Mouse (Mus musculus) stomach, postnatal 0 days (tissue): ENCODE measurements around the gene Yap1. TPM values are rescaled to one million over a fixed set of nuclear protein-coding genes. Genes with fewer than 3 reads are reported as not detected.

Experiments
- ATAC-seq: fragments of 200-750 bp; cut with Nextera tagmentation; 2 replicates; pipeline ENCODE4 v1.8.0; 2017; ENCODE audit not compliant: low FRiP score, low TSS enrichment
- DNase-seq: peaks from one replicate; pipeline ENCODE4 v3.0.0-alpha.2; 2016; ENCODE audit warnings: low spot score
- H3K27ac ChIP-seq: fragments of 300-500 bp; sonication (generic); replicated peaks from 2 replicates; pipeline ENCODE4 v1.5.1; 2014; ENCODE audit warnings: mild to moderate bottlenecking, control low read depth
- H3K27me3 ChIP-seq: fragments of 300-500 bp; sonication (generic); 2 replicates; pipeline ENCODE4 v1.6.1; 2014; ENCODE audit warnings: low read length; ENCODE audit not compliant: control insufficient read depth, insufficient read depth
- H3K36me3 ChIP-seq: fragments of 300-500 bp; sonication (generic); 2 replicates; pipeline ENCODE4 v1.6.1; 2014; ENCODE audit warnings: low read length, mixed read lengths; ENCODE audit not compliant: control insufficient read depth, insufficient read depth
- H3K4me1 ChIP-seq: fragments of 300-500 bp; sonication (generic); replicated peaks from 2 replicates; pipeline ENCODE4 v1.6.1; 2014; ENCODE audit warnings: antibody characterized with exemption; ENCODE audit not compliant: control insufficient read depth, insufficient read depth
- H3K4me2 ChIP-seq: fragments of 300-500 bp; sonication (generic); replicated peaks from 2 replicates; pipeline ENCODE4 v1.6.1; 2014; ENCODE audit warnings: low read depth, mild to moderate bottlenecking, control low read depth, moderate library complexity
- H3K4me3 ChIP-seq: fragments of 300-500 bp; sonication (generic); 2 replicates; pipeline ENCODE4 v1.5.1; 2014; ENCODE audit warnings: low read depth, low read length, control low read depth
- H3K9ac ChIP-seq: fragments of 300-500 bp; sonication (generic); 2 replicates; pipeline ENCODE4 v1.6.1; 2014; ENCODE audit warnings: mild to moderate bottlenecking, low read length, control low read depth, mixed read lengths
- H3K9me3 ChIP-seq: fragments of 300-500 bp; sonication (generic); 2 replicates; pipeline ENCODE4 v1.6.1; 2016; ENCODE audit warnings: low read length; ENCODE audit not compliant: control insufficient read depth
- CTCF ChIP-seq: IDR thresholded peaks from 2 replicates; pipeline ENCODE4 v1.5.1; 2016; ENCODE audit warnings: antibody characterized with exemption, low read depth, mild to moderate bottlenecking, moderate library complexity
- EP300 ChIP-seq: optimal IDR thresholded peaks from 2 replicates; pipeline ENCODE3; 2016; ENCODE audit warnings: antibody characterized with exemption
- WGBS: fragments of 180-500 bp; shearing (Covaris S2); extraction: QIAGEN DNeasy Blood & Tissue Kit; methylation state at CpG from one replicate; pipeline ENCODE4 v1.1.7; 2014; 5-methylcytosine and 5-hydroxymethylcytosine counted together
- polyA plus RNA-seq: library from polyadenylated mRNA; unstranded; fragments of >200 nt; fragmentation: Nextera tagmentation; extraction: Ambion mirVana; gene quantifications from 2 replicates; pipeline ENCODE4 v1.2.1, GENCODE M21; 2015

Gene Yap1
- polyA plus RNA-seq, result 13.6 and 16.0 TPM in 2 replicates

DNA sequence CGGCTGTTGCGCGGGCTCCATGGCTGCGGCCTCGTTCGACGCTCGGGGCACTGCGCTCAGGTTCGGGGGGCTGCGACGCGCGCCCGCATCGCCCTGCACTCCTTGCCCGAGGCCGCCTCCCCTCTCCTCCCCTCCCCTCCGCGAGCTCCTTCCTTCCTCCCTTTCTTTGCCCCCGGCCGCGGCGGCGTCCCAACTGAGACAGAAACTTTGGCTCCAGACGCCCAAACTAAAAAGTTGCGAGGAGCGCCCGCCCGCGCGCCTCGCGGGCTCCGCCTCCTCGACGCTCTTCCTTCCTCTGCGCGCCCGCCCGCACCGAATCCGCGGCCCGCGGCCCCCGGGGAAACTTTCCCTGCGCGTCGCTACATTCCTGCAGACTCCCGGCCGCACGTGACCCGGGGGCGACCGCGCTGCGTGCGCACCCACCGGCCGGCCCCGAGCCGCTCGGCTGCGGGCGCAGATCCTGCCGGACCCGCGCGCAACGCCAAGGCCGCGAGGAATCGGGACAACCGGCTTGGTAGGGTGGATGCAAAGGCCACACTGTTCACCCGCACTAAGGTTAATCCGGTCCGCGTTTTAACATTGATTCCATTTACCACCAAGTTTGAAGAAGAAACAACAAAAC lies at the start of gene Yap1:
Gene Yap1, minus strand, starts transcription at position 227 of the 622 bp plus-strand sequence.
- Histone ChIP-seq H3K9me3 (no peaks in the 10 kb centered on the region), H3K36me3 (no peaks in the 10 kb centered on the region), H3K4me3 (peak within 1 kb of the TSS; percentile 96), H3K4me1 (no peaks in the 10 kb centered on the region), H3K27me3 (no peaks in the 10 kb centered on the region), H3K9ac (peak within 1 kb of the TSS; percentile 98), H3K27ac (peak within 1 kb of the TSS; percentile 99), H3K4me2 (peak within 1 kb of the TSS; percentile 77)
- DNase-seq (peak; percentile 90), ATAC-seq (peak; percentile 81)
- under 1% methylated on average over 48 of the region's 79 CpGs for WGBS
- TF ChIP-seq EP300, result no peak
- TF ChIP-seq CTCF, result peak; percentile 12; the same call in 1 of the 2 replicates

DNA sequence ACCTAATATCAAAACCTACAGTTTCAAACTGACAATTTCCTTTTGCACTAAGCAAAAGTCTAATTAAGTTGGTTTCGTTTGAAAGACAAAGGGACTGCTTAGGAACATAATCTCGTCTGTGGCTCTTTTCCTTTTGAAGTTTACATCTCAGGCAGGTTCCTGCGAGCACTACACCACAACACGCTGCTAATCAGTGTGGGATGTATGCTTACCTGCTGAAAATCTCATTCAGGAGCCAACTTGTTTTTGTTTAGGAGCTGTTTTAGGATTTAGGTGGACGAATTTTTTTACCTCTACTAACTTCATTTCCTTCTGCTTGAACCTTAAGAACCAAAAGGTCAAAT lies 38.6 kb upstream of the Yap1 start:
- WGBS, result 14% methylated on average over 5 of the region's 5 CpGs
- 0 out of 2 replicates have a peak, but pooled peaks have one; percentile 5 for ATAC-seq
- Histone ChIP-seq H3K27ac (peak overlapping the region; percentile 74), H3K4me2 (peak overlapping the region; percentile 78), H3K36me3 (no peaks in the 10 kb centered on the region), H3K4me3 (peak overlapping the region; percentile 60), H3K9ac (peak overlapping the region; percentile 35; the same call in 1 of the 2 replicates), H3K4me1 (no peaks in the 10 kb centered on the region), H3K27me3 (no peaks in the 10 kb centered on the region), H3K9me3 (no peaks in the 10 kb centered on the region)
- TF ChIP-seq CTCF (no peak), EP300 (no peak)
- DNase-seq, result no peak

DNA sequence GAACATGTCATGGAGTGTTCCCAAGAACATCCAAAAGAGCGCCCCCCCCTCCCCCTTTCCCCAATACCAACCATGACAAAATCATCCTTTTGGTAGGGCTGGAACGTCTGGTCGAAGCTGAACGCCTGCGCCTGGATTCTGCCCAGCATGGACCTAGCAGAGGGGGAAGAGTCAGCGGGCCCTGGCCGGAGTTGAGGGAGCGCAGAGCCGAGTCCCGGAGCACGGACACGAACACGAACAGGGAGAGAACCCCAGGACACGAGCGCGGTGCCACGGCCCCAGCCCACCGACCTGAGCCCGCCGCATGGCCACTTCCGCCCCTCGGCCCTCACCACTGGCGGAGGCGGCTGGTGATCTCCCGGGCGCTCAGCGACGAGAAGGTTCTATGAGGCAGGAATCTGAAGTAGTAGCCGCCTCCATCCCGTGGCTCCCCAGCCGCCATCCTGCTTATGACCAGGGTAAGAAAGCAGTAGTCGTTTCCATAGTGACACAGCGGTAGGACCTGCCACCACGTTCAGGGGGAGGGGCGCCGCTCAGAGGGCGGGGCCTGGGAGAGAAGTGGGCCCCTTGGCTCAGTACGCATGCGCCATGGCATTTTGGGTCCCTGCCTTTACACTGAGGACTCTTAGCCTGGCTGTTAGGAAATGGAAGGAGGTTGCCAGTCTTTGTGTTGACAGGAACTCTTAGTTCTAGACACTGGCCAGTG lies 38.1 kb upstream of the Yap1 start, which contains the start of gene Cfap300:
Gene Cfap300, minus strand, starts transcription at position 486 of the 706 bp plus-strand sequence.
- Histone ChIP-seq H3K4me2 (peak within 1 kb of the TSS; percentile 78), H3K27ac (peak within 1 kb of the TSS; percentile 76), H3K36me3 (no peaks in the 10 kb centered on the region), H3K9ac (peak within 1 kb of the TSS; percentile 68), H3K27me3 (no peaks in the 10 kb centered on the region), H3K4me3 (peak within 1 kb of the TSS; percentile 60), H3K9me3 (no peaks in the 10 kb centered on the region), H3K4me1 (no peaks in the 10 kb centered on the region)
- ATAC-seq, result peak; percentile 97
- DNase-seq, result peak; percentile 94
- WGBS, result under 1% methylated on average over 39 of the region's 39 CpGs
- peak; percentile 2; the same call in 1 of the 2 replicates for TF ChIP-seq CTCF
- TF ChIP-seq EP300, result no peak

DNA sequence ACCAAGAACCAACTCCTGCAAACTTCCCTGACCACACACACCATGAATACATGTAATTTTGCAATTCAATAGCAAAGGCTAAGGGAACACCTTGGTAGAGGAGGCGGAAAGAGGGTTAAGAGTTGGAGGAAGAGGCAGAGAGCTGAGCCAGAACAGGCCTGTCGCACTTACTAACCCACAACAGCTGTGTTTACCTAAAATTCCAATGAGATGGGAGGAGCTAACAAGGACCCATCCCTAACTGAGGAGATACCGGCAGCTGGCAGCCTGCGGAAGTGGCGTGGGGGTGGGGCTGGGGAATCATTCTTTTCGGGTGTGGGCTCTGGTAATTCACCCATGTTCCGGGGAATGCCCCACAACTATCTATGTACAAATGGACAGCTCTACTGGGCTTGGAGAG lies 31.1 kb upstream of the Yap1 start:
- Histone ChIP-seq H3K9ac (no peak overlapping the region), H3K27me3 (no peaks in the 10 kb centered on the region), H3K4me1 (peaks cover 2% of the 10 kb centered on the region; the same call in 1 of the 2 replicates), H3K9me3 (no peaks in the 10 kb centered on the region), H3K27ac (no peak overlapping the region; the same call in 1 of the 2 replicates), H3K4me3 (no peak overlapping the region), H3K36me3 (no peaks in the 10 kb centered on the region), H3K4me2 (no peak overlapping the region)
- no peak for TF ChIP-seq EP300
- TF ChIP-seq CTCF, result no peak
- ATAC-seq (peak; percentile 78; the same call in 1 of the 2 replicates), DNase-seq (peak; percentile 29)
- 14% methylated on average over 7 of the region's 7 CpGs for WGBS

DNA sequence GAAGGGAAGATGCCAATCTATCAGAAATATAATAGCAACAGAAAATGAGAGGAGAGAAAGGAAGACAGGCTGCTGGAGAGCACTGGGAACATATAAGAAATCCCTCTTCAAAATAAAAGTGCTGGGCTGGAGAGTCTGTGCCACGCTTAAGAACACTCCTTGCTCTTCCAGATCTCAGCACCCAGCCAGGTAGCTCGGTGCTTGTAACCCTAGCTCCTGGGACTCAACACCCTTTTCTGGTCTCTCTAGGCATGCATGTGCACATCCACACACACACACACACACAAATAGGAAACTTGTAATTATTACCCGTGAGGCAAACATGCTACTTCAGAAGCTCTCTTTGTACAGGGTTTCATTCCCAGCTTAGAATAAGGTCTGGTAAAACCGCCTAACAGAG lies 30.7 kb upstream of the Yap1 start:
- H3K4me2 ChIP-seq, result no peak overlapping the region
- H3K9ac ChIP-seq, result no peak overlapping the region
- 45% methylated on average over 4 of the region's 4 CpGs for WGBS
- no peak overlapping the region; the same call in 1 of the 2 replicates for H3K27ac ChIP-seq
- H3K36me3 ChIP-seq, result no peaks in the 10 kb centered on the region
- H3K4me3 ChIP-seq, result no peak overlapping the region
- H3K9me3 ChIP-seq, result no peaks in the 10 kb centered on the region
- ATAC-seq (no peak), DNase-seq (no peak)
- no peaks in the 10 kb centered on the region for H3K27me3 ChIP-seq
- H3K4me1 ChIP-seq, result peaks cover 2% of the 10 kb centered on the region; the same call in 1 of the 2 replicates
- TF ChIP-seq EP300, result no peak
- no peak for TF ChIP-seq CTCF

DNA sequence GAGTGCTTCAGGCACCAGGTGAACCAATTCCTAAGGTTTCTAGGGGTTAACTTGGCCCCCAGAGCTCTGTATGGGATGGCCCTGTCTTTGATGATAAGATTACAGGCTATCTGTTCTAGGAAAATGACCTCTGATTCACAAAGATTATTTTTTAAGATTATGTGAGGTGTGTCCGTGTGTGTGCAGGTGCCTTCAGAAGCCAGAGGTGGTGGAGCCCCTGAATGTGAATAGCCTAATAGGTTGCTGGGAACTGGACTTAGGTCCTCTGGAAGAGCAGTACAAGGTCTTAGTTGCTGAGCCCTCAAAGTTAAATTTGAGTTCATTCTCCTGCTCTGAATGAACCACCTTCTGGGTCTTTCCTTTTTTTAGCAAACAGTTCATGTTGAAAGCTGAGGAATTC lies 29.7 kb upstream of the Yap1 start:
- WGBS, result 45% methylated on average over 1 of the region's 1 CpGs
- no peaks in the 10 kb centered on the region for H3K27me3 ChIP-seq
- H3K4me1 ChIP-seq, result peaks cover 2% of the 10 kb centered on the region; the same call in 1 of the 2 replicates
- DNase-seq (no peak), ATAC-seq (no peak)
- H3K9me3 ChIP-seq, result no peaks in the 10 kb centered on the region
- H3K4me2 ChIP-seq, result no peak overlapping the region
- H3K9ac ChIP-seq, result no peak overlapping the region
- no peak overlapping the region for H3K27ac ChIP-seq
- TF ChIP-seq EP300, result no peak
- no peak for TF ChIP-seq CTCF
- no peaks in the 10 kb centered on the region for H3K36me3 ChIP-seq
- no peak overlapping the region for H3K4me3 ChIP-seq
